Comparison of ENCODE assay signal across 19 mouse cellular contexts in genomic region chr17:51986212-51986611, GRCm38 (mm10).
DNase-seq lines count a peak whose midpoint lies in the region; ATAC-seq and TF ChIP-seq lines count a peak whose summit lies in the region.
"Had no signal": no experiment of that assay in that cellular context is flagged by ENCODE, and none has a peak within 500 bp of the region (broad histone marks: within the 10 kb centered on the region; RNA-seq: fewer than 3 reads in every experiment).

No protein-coding gene starts in this region.

- no peaks in the 10 kb centered on the region for H3K27me3 ChIP-seq in lung, embryonic 14.5 days (ENCODE audit: insufficient read depth, low read length)
- H3K27me3 ChIP-seq: embryonic facial prominence, embryonic 15.5 days; hindbrain, embryonic 15.5 days; midbrain, embryonic 13.5 days; neural tube, embryonic 12.5 days had no signal

- no peak overlapping the region for H3K4me2 ChIP-seq in lung, embryonic 14.5 days
- H3K4me2 ChIP-seq: embryonic facial prominence, embryonic 15.5 days; hindbrain, embryonic 15.5 days; liver, embryonic 11.5 days; midbrain, embryonic 13.5 days; neural tube, embryonic 12.5 days had no signal

- H3K27ac ChIP-seq in lung, embryonic 14.5 days (ENCODE audit: low read depth), result no peak overlapping the region
- H3K27ac ChIP-seq: embryonic facial prominence, embryonic 15.5 days; gastrocnemius, adult 2 months; hindbrain, embryonic 15.5 days; midbrain, embryonic 13.5 days; neural tube, embryonic 12.5 days had no signal

- H3K4me3 ChIP-seq in lung, embryonic 14.5 days (ENCODE audit: low read depth, low read length), result no peak overlapping the region
- H3K4me3 ChIP-seq: embryonic facial prominence, embryonic 15.5 days; gastrocnemius, adult 2 months; hindbrain, embryonic 15.5 days; midbrain, embryonic 13.5 days; neural tube, embryonic 12.5 days had no signal

- no peaks in the 10 kb centered on the region for H3K9me3 ChIP-seq in lung, embryonic 14.5 days (ENCODE audit: low read depth, low read length)
- H3K9me3 ChIP-seq: embryonic facial prominence, embryonic 15.5 days; hindbrain, embryonic 15.5 days; midbrain, embryonic 13.5 days; neural tube, embryonic 12.5 days had no signal

- no peaks in the 10 kb centered on the region for H3K4me1 ChIP-seq in lung, embryonic 14.5 days (ENCODE audit: insufficient read depth)
- H3K4me1 ChIP-seq: embryonic facial prominence, embryonic 15.5 days; hindbrain, embryonic 15.5 days; midbrain, embryonic 13.5 days; neural tube, embryonic 12.5 days had no signal

- peak; percentile 8 for DNase-seq in embryo, embryonic 11 days
- DNase-seq in embryo, embryonic 10 days (ENCODE audit: low spot score), result no peak
- peak; percentile 21 for DNase-seq in lung, embryonic 14.5 days
- no peak for DNase-seq in lung, postnatal 25 days (ENCODE audit: low spot score)
- DNase-seq in left cerebral cortex, postnatal 36 days (ENCODE audit: low spot score in 2 of 2), result no peak
- DNase-seq: adrenal gland, adult 8-10 months; cerebellum, adult 2 months; gastrocnemius, adult 2 months; heart, postnatal 14 days; kidney, adult 9 months; lung, postnatal 4 days had no signal

- H3K36me3 ChIP-seq in lung, embryonic 14.5 days (ENCODE audit: insufficient read depth), result no peaks in the 10 kb centered on the region
- H3K36me3 ChIP-seq: embryonic facial prominence, embryonic 15.5 days; hindbrain, embryonic 15.5 days; midbrain, embryonic 13.5 days; neural tube, embryonic 12.5 days had no signal

- no peak for ATAC-seq in lung, embryonic 14.5 days (ENCODE audit: insufficient read depth)
- peak; percentile 49 for ATAC-seq in CD4-positive, CD25-positive, alpha-beta regulatory T cell, adult 4 months
- ATAC-seq in inflammation-experienced regulatory T-cells, adult 6 months, result peak; percentile 48
- ATAC-seq in monocyte, adult 5-6 weeks (replicated peaks; ENCODE audit: insufficient number of reproducible peaks, low FRiP score, low TSS enrichment, poor library complexity, severe bottlenecking), result no peak

- WGBS in lung, embryonic 14.5 days, result 55% methylated on average over 14 of the region's 14 CpGs

- intact Hi-C loops in left cerebral cortex, postnatal 36 days (cut with DNase I), result no loop called here

- TF ChIP-seq CTCF in lung, embryonic 14.5 days (IDR thresholded peaks at IDR 0.05; ENCODE audit: low read depth), result no peak

- H3K9ac ChIP-seq in lung, embryonic 14.5 days, result no peak overlapping the region
- H3K9ac ChIP-seq: embryonic facial prominence, embryonic 15.5 days; hindbrain, embryonic 15.5 days; midbrain, embryonic 13.5 days; neural tube, embryonic 12.5 days had no signal

Comparison
In these comparisons a context has a peak if more than half of its experiments do, and no peak if none do; other contexts are left out.
1. DNase-seq: peak in embryo, embryonic 11 days (single experiment) and lung, embryonic 14.5 days (single experiment); none in embryo, embryonic 10 days (single experiment), lung, postnatal 25 days (single experiment) and left cerebral cortex, postnatal 36 days (0 of 2).
2. ATAC-seq: peak in CD4-positive, CD25-positive, alpha-beta regulatory T cell, adult 4 months (single experiment) and inflammation-experienced regulatory T-cells, adult 6 months (single experiment); none in lung, embryonic 14.5 days (single experiment) and monocyte, adult 5-6 weeks (single experiment).